Mouse (Mus musculus): ENCODE results near the gene Cfap126.
"Not testable (repeated sequence)": the region's sequence is repeated elsewhere in the genome, so short reads cannot be mapped to it uniquely, and the experiment has no call there.

The Cfap126 gene

DNA sequence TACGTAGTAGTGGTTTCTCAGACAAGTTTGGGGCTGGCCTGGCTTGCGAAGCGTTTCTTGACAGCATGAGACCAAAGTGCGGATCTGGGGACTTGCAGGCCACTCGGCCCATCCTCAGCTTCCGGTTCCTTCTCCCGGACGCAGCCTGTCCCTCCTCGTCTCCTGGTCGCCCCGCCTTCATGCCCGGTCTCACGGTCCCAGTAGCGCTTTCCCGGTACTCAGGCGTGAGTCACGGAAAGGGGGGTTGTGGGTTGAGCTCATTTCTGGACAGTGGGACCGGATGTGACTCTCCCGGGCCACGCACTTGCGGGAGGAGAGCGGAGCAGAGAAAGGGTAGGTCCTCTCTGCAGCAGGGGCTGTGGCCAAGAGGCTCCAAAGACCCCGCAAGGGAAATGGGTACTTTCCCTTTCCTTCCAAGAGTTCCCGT is at the start of gene Cfap126:
Gene Cfap126, plus strand, starts transcription at position 46 of the 427 bp plus-strand sequence.
- DNase-seq = peak; percentile 93

- peak; percentile 72 for DNase-seq
Measured at GRCm38 (mm10) chr1:171064491-171065242, 49.1 kb upstream of the Cfap126 start, which contains the start of gene Fcgr3. Fcgr3 (minus strand) TSS chr1:171064935.

DNA sequence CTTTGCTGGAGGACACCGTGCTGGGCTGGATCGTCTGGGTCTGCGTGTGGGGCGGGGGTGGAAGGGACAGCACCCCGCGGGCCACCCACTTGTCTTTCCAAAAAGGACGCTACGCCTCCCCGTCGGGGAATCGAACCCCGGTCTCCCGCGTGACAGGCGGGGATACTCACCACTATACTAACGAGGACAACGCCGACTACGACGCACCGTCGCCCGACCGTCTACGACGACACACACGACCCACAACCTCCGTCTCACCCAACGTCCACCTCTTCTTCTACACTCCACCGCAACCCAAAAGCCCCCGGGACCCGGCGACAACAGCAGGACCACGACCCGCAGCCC is 48.5 kb upstream of the Cfap126 start:
- not testable (repeated sequence) for DNase-seq

DNA sequence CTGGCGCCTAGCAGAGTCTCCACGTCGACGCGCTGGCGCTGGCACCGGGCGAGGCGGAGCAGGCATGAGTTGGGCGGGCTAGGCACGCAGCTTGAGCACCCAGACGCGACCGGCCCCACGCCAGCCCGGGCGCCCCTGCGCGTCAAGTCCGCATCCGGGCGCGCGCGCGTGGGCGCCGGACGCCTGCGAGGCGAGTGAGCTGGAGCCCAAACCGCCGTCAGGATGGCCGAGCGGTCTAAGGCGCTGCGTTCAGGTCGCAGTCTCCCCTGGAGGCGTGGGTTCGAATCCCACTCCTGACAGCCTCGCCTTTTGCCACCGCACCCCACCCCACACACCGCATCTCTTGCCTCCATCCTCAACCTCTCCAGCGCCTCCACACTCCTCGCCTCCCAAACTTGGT is 48.0 kb upstream of the Cfap126 start:
- not testable (repeated sequence) for DNase-seq

- DNase-seq = not testable (repeated sequence)
Measured at GRCm38 (mm10) chr1:171066583-171066982, 47.1 kb upstream of the Cfap126 start.

DNA sequence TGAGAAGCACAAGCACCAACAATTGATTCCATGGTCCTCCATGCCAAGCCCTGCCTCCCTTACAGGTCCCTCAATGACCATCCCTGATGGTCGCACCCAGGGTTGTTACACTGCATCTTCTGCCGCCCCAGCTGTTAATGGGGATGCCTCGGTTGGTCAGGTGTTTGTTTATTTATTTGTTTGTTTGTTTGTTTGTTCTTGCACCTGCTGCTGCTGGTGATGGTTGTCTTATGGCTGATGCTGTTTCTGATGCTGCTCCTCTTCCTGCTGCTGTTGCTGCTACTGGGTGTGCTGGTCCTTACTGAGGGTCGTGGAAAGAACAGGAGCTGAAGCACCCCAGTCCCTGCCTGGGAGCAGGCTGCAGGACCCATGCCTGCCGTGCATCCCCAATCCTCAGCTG is 45.8 kb upstream of the Cfap126 start:
- not testable (repeated sequence) for DNase-seq

DNA sequence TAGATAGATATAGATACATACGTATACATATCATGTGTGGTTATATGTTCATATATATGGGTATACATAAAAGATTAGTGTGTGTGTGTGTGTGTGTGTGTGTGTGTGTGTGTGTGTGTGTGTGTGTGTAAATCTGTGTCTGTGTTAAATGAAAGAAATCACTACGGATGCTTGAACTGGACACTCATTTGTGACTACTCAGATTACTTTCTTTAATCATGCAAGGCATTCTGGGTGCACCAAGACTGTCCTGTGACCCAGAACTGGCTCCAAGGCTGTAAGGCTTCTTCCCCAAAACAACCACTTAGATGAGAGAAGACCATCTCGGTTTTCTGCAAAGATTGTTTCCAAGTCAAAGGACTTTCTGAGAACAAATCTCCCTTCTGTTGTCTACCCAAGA is 44.2 kb upstream of the Cfap126 start:
- DNase-seq = peak; percentile 19

- DNase-seq = not testable (repeated sequence)
Measured at GRCm38 (mm10) chr1:171070879-171071278, 42.8 kb upstream of the Cfap126 start.

- DNase-seq = not testable (repeated sequence)
Measured at GRCm38 (mm10) chr1:171071726-171072125, 42.0 kb upstream of the Cfap126 start.

DNA sequence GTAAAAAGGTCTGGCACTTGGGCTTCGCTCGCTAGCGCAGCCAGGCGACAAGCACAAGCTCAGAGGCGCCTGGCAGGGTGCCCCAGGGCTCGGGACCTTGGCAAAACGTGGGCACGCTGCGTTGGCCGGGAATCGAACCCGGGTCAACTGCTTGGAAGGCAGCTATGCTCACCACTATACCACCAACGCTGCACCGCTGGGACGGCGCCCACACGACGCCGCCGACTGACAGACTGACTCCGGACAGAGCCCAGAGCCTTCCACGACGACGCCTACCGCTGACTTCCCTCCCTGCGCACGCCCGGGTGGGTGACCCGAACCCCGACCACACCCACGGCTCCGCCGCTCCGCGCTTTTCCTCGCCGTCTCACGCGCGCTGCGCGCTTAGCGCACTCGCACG is 41.5 kb upstream of the Cfap126 start:
- DNase-seq = not testable (repeated sequence)

GRCm38 (mm10) chr1:171074283-171074682 is 39.4 kb upstream of the Cfap126 start:
- DNase-seq = not testable (repeated sequence)

DNA sequence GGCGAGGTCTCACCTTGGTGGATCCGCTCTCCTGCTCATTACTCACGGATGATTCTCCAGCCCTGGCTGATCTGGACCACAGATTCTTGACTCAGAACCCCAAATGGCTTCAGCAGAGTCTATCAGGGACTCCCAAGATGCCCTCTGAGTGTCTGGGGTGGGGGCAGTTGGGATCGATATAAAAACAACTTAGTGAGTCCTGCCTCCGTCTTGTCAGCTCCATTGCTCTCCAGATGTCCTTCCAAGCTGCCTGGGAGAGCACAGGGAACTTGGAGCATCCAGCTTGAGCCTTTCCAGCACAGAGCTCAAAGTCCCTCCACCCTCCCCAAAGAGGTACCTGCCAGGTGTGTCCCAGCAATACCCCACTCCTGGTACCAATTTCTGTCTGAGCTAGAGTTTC is 37.5 kb upstream of the Cfap126 start:
- not testable (repeated sequence) for DNase-seq

GRCm38 (mm10) chr1:171077192-171077591 is 36.5 kb upstream of the Cfap126 start:
- DNase-seq = not testable (repeated sequence)

- peak; percentile 62 for DNase-seq
Measured at GRCm38 (mm10) chr1:171077955-171078354, 35.8 kb upstream of the Cfap126 start.

DNA sequence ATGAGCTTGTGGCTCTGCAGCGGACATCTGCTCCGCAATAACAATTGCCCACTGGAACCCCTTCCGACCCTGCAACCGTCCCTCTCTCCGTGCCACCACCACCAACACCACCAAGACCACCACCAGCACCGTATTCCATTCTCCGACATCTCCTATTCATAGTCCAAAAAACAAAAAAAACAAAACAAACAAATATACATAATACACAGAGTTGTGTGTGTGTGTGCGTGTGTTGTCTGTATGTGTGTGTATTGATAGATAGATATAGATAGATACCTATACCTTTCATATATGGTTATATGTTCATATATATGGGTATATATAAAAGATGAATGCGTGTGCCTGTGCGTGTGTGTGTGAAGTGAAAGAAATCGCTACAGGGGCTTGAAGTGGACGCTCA is 35.3 kb upstream of the Cfap126 start:
- not testable (repeated sequence) for DNase-seq

- not testable (repeated sequence) for DNase-seq
Measured at GRCm38 (mm10) chr1:171079345-171079744, 34.4 kb upstream of the Cfap126 start.

DNA sequence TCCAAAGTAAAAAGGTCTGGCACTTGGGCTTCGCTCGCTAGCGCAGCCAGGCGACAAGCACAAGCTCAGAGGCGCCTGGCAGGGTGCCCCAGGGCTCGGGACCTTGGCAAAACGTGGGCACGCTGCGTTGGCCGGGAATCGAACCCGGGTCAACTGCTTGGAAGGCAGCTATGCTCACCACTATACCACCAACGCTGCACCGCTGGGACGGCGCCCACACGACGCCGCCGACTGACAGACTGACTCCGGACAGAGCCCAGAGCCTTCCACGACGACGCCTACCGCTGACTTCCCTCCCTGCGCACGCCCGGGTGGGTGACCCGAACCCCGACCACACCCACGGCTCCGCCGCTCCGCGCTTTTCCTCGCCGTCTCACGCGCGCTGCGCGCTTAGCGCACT is 33.9 kb upstream of the Cfap126 start:
- not testable (repeated sequence) for DNase-seq

- DNase-seq = not testable (repeated sequence)
Measured at GRCm38 (mm10) chr1:171081512-171082231, 32.0 kb upstream of the Cfap126 start.

- DNase-seq = no peak
Measured at GRCm38 (mm10) chr1:171085718-171086117, 28.0 kb upstream of the Cfap126 start.

DNA sequence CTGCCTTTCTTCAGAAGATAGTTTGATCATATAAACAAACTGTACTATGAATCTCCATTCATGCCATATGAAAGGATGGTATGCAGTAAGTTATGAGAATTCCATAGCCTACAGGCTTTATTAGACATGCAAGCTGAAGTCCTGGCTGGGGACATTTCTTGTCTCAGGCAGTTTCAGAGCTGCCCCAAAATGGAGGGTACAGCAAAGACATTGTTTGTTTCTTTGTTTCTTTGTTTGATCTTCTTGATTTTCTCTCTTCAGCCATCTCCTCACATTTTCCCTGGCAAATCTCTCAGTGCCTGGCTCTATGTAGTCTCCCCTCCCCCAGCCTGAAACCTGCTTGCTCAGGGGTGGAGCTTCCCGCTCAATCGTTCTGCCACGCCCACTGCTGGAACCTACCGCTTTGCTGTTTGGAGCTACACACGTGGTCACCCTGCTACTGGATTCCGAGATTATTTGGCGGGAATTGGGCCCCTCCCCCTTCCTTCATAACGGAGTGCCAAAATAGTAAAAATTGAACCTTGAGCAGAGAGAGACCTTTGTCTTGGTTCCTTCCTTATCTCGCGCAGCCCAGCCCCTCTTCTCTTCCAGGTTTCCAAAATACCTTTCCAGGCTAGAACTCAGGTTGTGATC is 25.4 kb upstream of the Cfap126 start:
- DNase-seq = not testable (repeated sequence)

DNA sequence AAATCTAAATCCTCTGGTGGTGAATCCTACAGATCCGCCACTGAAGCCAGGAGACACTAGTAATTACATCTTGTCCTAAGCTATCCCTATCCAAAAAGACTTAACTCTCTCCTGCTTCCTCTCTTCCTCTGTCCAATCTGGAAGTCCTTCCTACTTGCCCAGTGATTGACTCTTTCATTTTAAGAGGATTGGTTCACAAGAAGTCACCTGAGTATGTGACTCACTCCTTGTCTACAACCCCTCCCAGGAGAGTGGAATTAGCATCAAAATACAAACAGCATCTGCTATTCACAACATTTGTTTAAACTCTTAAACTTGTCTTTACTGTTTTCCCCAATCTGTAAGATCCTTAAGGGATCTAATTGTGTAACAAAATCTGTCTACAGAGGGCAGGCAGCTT is 23.8 kb upstream of the Cfap126 start:
- DNase-seq = no peak

- DNase-seq = no peak
Measured at GRCm38 (mm10) chr1:171090761-171091160, 23.0 kb upstream of the Cfap126 start.

GRCm38 (mm10) chr1:171094424-171094823 is 19.3 kb upstream of the Cfap126 start:
- no peak for DNase-seq
